ENCODE assay signal across 18 mouse cellular contexts in genomic region chr7:117138681-117139080, GRCm38 (mm10).
DNase-seq lines count a peak whose midpoint lies in the region; ATAC-seq and TF ChIP-seq lines count a peak whose summit lies in the region.
"Had no signal": no experiment of that assay in that cellular context is flagged by ENCODE, and none has a peak within 500 bp of the region (broad histone marks: within the 10 kb centered on the region; RNA-seq: fewer than 3 reads in every experiment).

No protein-coding gene starts in this region.

- no peak overlapping the region for H3K4me3 ChIP-seq in forebrain, embryonic 12.5 days (replicated peaks)
- no peak overlapping the region for H3K4me3 ChIP-seq in forebrain, embryonic 13.5 days
- H3K4me3 ChIP-seq in hindbrain, embryonic 12.5 days = no peak overlapping the region
- no peak overlapping the region for H3K4me3 ChIP-seq in hindbrain, postnatal 0 days (ENCODE audit: low read length)
- H3K4me3 ChIP-seq in midbrain, embryonic 11.5 days (ENCODE audit: low read depth, low read length) = no peak overlapping the region
- H3K4me3 ChIP-seq in midbrain, embryonic 16.5 days (ENCODE audit: low read depth, low read length) = no peak overlapping the region
- H3K4me3 ChIP-seq: embryonic facial prominence, embryonic 12.5 days; heart, embryonic 10.5 days; heart, embryonic 15.5 days had no signal

- ATAC-seq in forebrain, embryonic 12.5 days (ENCODE audit: low FRiP score) = no peak
- ATAC-seq in forebrain, embryonic 13.5 days = no peak
- no peak for ATAC-seq in hindbrain, embryonic 12.5 days (ENCODE audit: low FRiP score)
- no peak for ATAC-seq in hindbrain, postnatal 0 days
- no peak for ATAC-seq in midbrain, embryonic 11.5 days (ENCODE audit: low FRiP score)
- no peak for ATAC-seq in midbrain, embryonic 16.5 days
- ATAC-seq: intestine, postnatal 0 days had no signal

- peak overlapping the region; percentile 82; the same call in 1 of the 2 replicates for H3K27ac ChIP-seq in forebrain, embryonic 12.5 days
- H3K27ac ChIP-seq in forebrain, embryonic 13.5 days = no peak overlapping the region
- H3K27ac ChIP-seq in hindbrain, embryonic 12.5 days = 0 out of 2 replicates have a peak overlapping the region, but pooled peaks have one; percentile 3
- no peak overlapping the region for H3K27ac ChIP-seq in hindbrain, postnatal 0 days
- peak overlapping the region; percentile 73 for H3K27ac ChIP-seq in midbrain, embryonic 11.5 days (ENCODE audit: low read depth, low read length)
- no peak overlapping the region for H3K27ac ChIP-seq in midbrain, embryonic 16.5 days (ENCODE audit: low read length)
- H3K27ac ChIP-seq: embryonic facial prominence, embryonic 12.5 days; heart, embryonic 15.5 days had no signal

- H3K4me2 ChIP-seq in forebrain, embryonic 12.5 days = no peak overlapping the region
- no peak overlapping the region for H3K4me2 ChIP-seq in forebrain, embryonic 13.5 days
- H3K4me2 ChIP-seq in hindbrain, embryonic 12.5 days (replicated peaks) = no peak overlapping the region
- no peak overlapping the region for H3K4me2 ChIP-seq in hindbrain, postnatal 0 days (ENCODE audit: low read depth, low read length)
- no peak overlapping the region for H3K4me2 ChIP-seq in midbrain, embryonic 11.5 days
- no peak overlapping the region for H3K4me2 ChIP-seq in midbrain, embryonic 16.5 days (ENCODE audit: low read length)
- H3K4me2 ChIP-seq: embryonic facial prominence, embryonic 12.5 days; heart, embryonic 15.5 days had no signal

- 67% methylated on average over 1 of the region's 1 CpGs for WGBS in forebrain, embryonic 12.5 days
- 57% methylated on average over 1 of the region's 1 CpGs for WGBS in forebrain, embryonic 13.5 days
- 71% methylated on average over 1 of the region's 1 CpGs for WGBS in hindbrain, embryonic 12.5 days
- WGBS in hindbrain, postnatal 0 days = 56% methylated on average over 1 of the region's 1 CpGs
- 57% methylated on average over 1 of the region's 1 CpGs for WGBS in midbrain, embryonic 11.5 days
- 47% methylated on average over 1 of the region's 1 CpGs for WGBS in midbrain, embryonic 16.5 days

- H3K4me1 ChIP-seq in forebrain, embryonic 12.5 days = peaks cover 35% of the 10 kb centered on the region
- peaks cover 33% of the 10 kb centered on the region for H3K4me1 ChIP-seq in forebrain, embryonic 13.5 days
- H3K4me1 ChIP-seq in hindbrain, embryonic 12.5 days = peaks cover 22% of the 10 kb centered on the region
- H3K4me1 ChIP-seq in hindbrain, postnatal 0 days (ENCODE audit: insufficient read depth, low read length) = peaks cover 6% of the 10 kb centered on the region; the same call in 1 of the 2 replicates
- H3K4me1 ChIP-seq in midbrain, embryonic 11.5 days (ENCODE audit: control insufficient read depth, insufficient read depth, low read length) = peaks cover 31% of the 10 kb centered on the region
- peaks cover 19% of the 10 kb centered on the region for H3K4me1 ChIP-seq in midbrain, embryonic 16.5 days (ENCODE audit: control insufficient read depth, insufficient read depth, low read length)

- intact Hi-C loops in left cerebral cortex, postnatal 36 days (cut with DNase I) = no loop called here

- H3K9ac ChIP-seq in forebrain, embryonic 12.5 days = no peak overlapping the region
- no peak overlapping the region for H3K9ac ChIP-seq in forebrain, embryonic 13.5 days
- no peak overlapping the region for H3K9ac ChIP-seq in hindbrain, embryonic 12.5 days
- H3K9ac ChIP-seq in hindbrain, postnatal 0 days (replicated peaks; ENCODE audit: low read length) = no peak overlapping the region
- no peak overlapping the region for H3K9ac ChIP-seq in midbrain, embryonic 11.5 days (ENCODE audit: low read length)
- no peak overlapping the region for H3K9ac ChIP-seq in midbrain, embryonic 16.5 days (ENCODE audit: low read depth, low read length)
- H3K9ac ChIP-seq: embryonic facial prominence, embryonic 12.5 days; heart, embryonic 15.5 days had no signal

- H3K27me3 ChIP-seq in forebrain, embryonic 12.5 days = no peaks in the 10 kb centered on the region
- no peaks in the 10 kb centered on the region for H3K27me3 ChIP-seq in forebrain, embryonic 13.5 days
- no peaks in the 10 kb centered on the region for H3K27me3 ChIP-seq in hindbrain, embryonic 12.5 days
- H3K27me3 ChIP-seq in hindbrain, postnatal 0 days (ENCODE audit: insufficient read depth, low read length) = no peaks in the 10 kb centered on the region
- no peaks in the 10 kb centered on the region for H3K27me3 ChIP-seq in midbrain, embryonic 11.5 days (ENCODE audit: control insufficient read depth, insufficient read depth, low read length)
- H3K27me3 ChIP-seq in midbrain, embryonic 16.5 days (ENCODE audit: control insufficient read depth, insufficient read depth, low read depth, low read length) = no peaks in the 10 kb centered on the region
- H3K27me3 ChIP-seq: embryonic facial prominence, embryonic 12.5 days; heart, embryonic 15.5 days had no signal

- no peaks in the 10 kb centered on the region for H3K9me3 ChIP-seq in forebrain, embryonic 12.5 days
- H3K9me3 ChIP-seq in forebrain, embryonic 13.5 days (replicated peaks) = no peaks in the 10 kb centered on the region
- H3K9me3 ChIP-seq in hindbrain, embryonic 12.5 days (replicated peaks) = no peaks in the 10 kb centered on the region
- H3K9me3 ChIP-seq in hindbrain, postnatal 0 days (ENCODE audit: low read length) = no peaks in the 10 kb centered on the region
- no peaks in the 10 kb centered on the region for H3K9me3 ChIP-seq in midbrain, embryonic 11.5 days (ENCODE audit: control insufficient read depth, low read length)
- H3K9me3 ChIP-seq in midbrain, embryonic 16.5 days (replicated peaks; ENCODE audit: control insufficient read depth, low read length, poor library complexity, severe bottlenecking) = no peaks in the 10 kb centered on the region; the same call in 1 of the 2 replicates
- H3K9me3 ChIP-seq: embryonic facial prominence, embryonic 12.5 days; heart, embryonic 10.5 days; heart, embryonic 15.5 days had no signal

- no peak for TF ChIP-seq CTCF in hindbrain, postnatal 0 days (IDR thresholded peaks at IDR 0.05; ENCODE audit: low read depth)

- H3K36me3 ChIP-seq in forebrain, embryonic 12.5 days (replicated peaks) = no peaks in the 10 kb centered on the region
- H3K36me3 ChIP-seq in forebrain, embryonic 13.5 days (ENCODE audit: poor library complexity, severe bottlenecking) = no peaks in the 10 kb centered on the region
- H3K36me3 ChIP-seq in hindbrain, embryonic 12.5 days = no peaks in the 10 kb centered on the region
- H3K36me3 ChIP-seq in hindbrain, postnatal 0 days (ENCODE audit: insufficient read depth, low read length) = no peaks in the 10 kb centered on the region
- H3K36me3 ChIP-seq in midbrain, embryonic 11.5 days (ENCODE audit: control insufficient read depth, insufficient read depth, low read length) = no peaks in the 10 kb centered on the region
- no peaks in the 10 kb centered on the region for H3K36me3 ChIP-seq in midbrain, embryonic 16.5 days (ENCODE audit: control insufficient read depth, insufficient read depth, low read length)
- H3K36me3 ChIP-seq: embryonic facial prominence, embryonic 12.5 days; heart, embryonic 10.5 days; heart, embryonic 15.5 days had no signal

- no peak for DNase-seq in hindbrain, postnatal 0 days (ENCODE audit: low spot score)
- DNase-seq in midbrain, embryonic 11.5 days (ENCODE audit: low spot score, missing footprints) = peak; percentile 65
- no peak for DNase-seq in left cerebral cortex, postnatal 36 days (ENCODE audit: low spot score in 2 of 2)
- DNase-seq: adrenal gland, postnatal 10 days; cerebellum, adult 11 months; cerebellum, adult 8-10 months; cerebellum, postnatal 25 days; gastrocnemius, postnatal 36 days; heart, adult 18-20 months; heart, postnatal 14 days had no signal

Comparison
In these comparisons a context has a peak if more than half of its experiments do, and no peak if none do; other contexts are left out.
1. H3K27ac ChIP-seq: peak in forebrain, embryonic 12.5 days (single experiment), hindbrain, embryonic 12.5 days (single experiment) and midbrain, embryonic 11.5 days (single experiment); none in forebrain, embryonic 13.5 days (single experiment), hindbrain, postnatal 0 days (single experiment) and midbrain, embryonic 16.5 days (single experiment).